Mouse (Mus musculus) heart, embryonic 10.5 days (tissue): ENCODE results near the gene Angptl2. TPM values are rescaled to one million over a fixed set of nuclear protein-coding genes. Genes with fewer than 3 reads are reported as not detected.

Experiments
- DNase-seq: peaks from one replicate; pipeline ENCODE4 v3.0.0-alpha.2; 2017; ENCODE audit warnings: low spot score
- H3K27ac ChIP-seq: fragments of 300-500 bp; sonication (generic); 2 replicates; pipeline ENCODE4 v1.5.1; 2016; ENCODE audit warnings: mild to moderate bottlenecking
- H3K27me3 ChIP-seq: fragments of 300-500 bp; sonication (generic); 2 replicates; pipeline ENCODE4 v1.6.1; 2016; ENCODE audit warnings: mild to moderate bottlenecking; ENCODE audit not compliant: poor library complexity, insufficient read depth, severe bottlenecking
- H3K36me3 ChIP-seq: fragments of 300-500 bp; sonication (generic); 2 replicates; pipeline ENCODE4 v1.6.1; 2016; ENCODE audit warnings: mild to moderate bottlenecking, moderate library complexity
- H3K4me1 ChIP-seq: fragments of 300-500 bp; sonication (generic); 2 replicates; pipeline ENCODE4 v1.6.1; 2016; ENCODE audit warnings: mild to moderate bottlenecking
- H3K4me3 ChIP-seq: fragments of 300-500 bp; sonication (generic); 2 replicates; pipeline ENCODE4 v1.5.1; 2016; ENCODE audit warnings: mild to moderate bottlenecking, moderate library complexity
- H3K9me3 ChIP-seq: fragments of 300-500 bp; sonication (generic); 2 replicates; pipeline ENCODE4 v1.6.1; 2016; ENCODE audit warnings: mild to moderate bottlenecking, moderate library complexity
- WGBS: fragments of 180-500 bp; shearing (Covaris S2); methylation state at CpG from one replicate; pipeline ENCODE4 v1.1.7; 2016; 5-methylcytosine and 5-hydroxymethylcytosine counted together
- polyA plus RNA-seq: library from polyadenylated mRNA; unstranded; fragments of >200 nt; fragmentation: Nextera tagmentation; extraction: Ambion mirVana; gene quantifications from 2 replicates; pipeline ENCODE4 v1.2.1, GENCODE M21; 2016

Angptl2 gene
- polyA plus RNA-seq = 40.4 and 49.8 TPM in 2 replicates

DNA sequence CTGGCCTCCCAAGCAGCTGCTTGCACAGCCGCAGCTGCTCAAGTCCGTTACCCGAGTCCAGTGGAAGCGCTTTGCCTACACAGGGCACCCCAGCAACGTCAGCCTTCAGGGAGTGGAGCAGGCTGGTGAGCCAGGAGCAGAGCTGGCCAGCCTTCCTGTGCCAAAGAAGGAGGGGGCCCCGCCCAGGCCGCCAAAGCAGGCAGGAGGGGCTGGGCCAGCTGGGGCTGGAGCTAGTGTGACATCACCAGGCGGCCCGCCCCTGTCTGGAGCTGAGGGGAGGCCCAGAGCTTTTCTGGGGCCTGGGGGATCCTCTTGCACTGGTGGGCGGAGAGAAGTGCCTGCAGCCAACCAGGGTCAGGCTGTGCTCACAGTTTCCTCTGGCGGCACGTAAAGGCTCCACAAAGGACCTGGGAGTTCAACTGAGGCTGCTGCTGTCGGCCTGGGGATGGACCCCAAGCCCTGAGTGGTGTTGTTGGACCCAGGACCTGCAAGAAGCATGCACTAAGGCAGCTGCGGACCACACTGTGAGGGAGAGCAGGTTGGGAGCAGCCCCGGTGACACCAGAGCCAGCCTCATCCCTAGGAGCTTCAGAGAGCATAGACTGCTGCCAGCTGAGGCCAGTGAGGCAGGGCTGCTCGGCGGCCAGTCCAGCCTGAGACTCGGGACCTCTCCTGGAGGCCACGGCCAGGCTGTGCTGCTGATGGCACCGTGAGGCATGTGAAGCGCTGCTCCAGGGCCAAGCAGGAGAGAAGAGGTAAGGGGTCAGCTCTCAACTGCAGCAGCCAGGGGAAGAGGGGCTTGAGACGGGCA is at the start of gene Angptl2:
Gene Angptl2, plus strand, starts transcription at position 370 of the 810 bp plus-strand sequence.
- Histone ChIP-seq H3K9me3 (no peaks in the 10 kb centered on the region), H3K4me3 (peak within 1 kb of the TSS; percentile 79), H3K27me3 (no peaks in the 10 kb centered on the region), H3K36me3 (peaks cover 10% of the 10 kb centered on the region), H3K4me1 (peaks cover 59% of the 10 kb centered on the region), H3K27ac (peak within 1 kb of the TSS; percentile 93)
- WGBS = under 1% methylated on average over 22 of the region's 22 CpGs
- peak; percentile 97 for DNase-seq

DNA sequence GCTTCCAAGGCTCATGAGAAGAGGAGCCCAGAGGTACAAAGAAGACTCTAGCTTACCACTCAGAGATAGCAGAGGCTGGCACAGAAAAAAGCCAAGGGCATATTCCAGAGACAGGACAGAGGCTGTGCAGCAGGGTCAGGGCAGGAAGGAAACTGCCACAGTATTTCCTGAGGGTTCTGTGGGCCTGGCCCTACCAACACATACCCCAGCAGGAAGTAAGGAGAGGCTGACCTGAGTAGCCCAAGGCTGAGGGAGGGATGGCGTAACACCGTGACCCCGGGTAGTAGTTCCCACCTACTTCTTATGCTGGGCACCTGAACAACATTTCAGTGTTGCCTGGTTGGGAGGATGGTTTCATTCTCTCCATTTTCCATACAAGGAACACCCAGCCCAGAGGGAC is 48.8 kb upstream of the Angptl2 start:
- WGBS = 79% methylated on average over 3 of the region's 3 CpGs
- H3K4me1 ChIP-seq = peaks cover 46% of the 10 kb centered on the region
- DNase-seq = no peak
- no peaks in the 10 kb centered on the region for H3K9me3 ChIP-seq
- H3K27me3 ChIP-seq = no peaks in the 10 kb centered on the region
- no peaks in the 10 kb centered on the region for H3K36me3 ChIP-seq
- H3K4me3 ChIP-seq = no peak overlapping the region
- H3K27ac ChIP-seq = no peak overlapping the region; the same call in 1 of the 2 replicates

DNA sequence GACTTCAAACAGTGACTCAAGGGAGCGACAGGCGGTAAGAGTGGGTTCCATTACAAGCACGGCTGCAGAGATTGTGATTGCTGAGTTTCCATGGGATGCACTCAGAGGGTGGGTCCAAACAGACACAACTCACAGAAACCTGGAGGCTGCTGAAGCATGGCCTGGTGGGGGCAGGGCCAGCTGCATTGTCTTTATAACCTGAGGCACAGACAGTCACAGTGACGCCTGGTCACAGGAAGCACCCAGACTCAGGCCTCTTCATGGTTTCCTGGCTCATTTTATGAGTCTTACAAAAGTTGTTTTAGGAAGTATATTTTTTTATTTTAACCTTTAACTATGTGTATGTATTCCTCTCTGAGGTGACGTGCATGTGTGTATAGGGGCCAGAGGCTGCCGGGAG is 46.4 kb upstream of the Angptl2 start:
- no peaks in the 10 kb centered on the region for H3K9me3 ChIP-seq
- WGBS = 70% methylated on average over 6 of the region's 6 CpGs
- DNase-seq = no peak
- no peak overlapping the region for H3K4me3 ChIP-seq
- no peaks in the 10 kb centered on the region for H3K36me3 ChIP-seq
- peak overlapping the region; percentile 30; the same call in 1 of the 2 replicates for H3K27ac ChIP-seq
- no peaks in the 10 kb centered on the region for H3K27me3 ChIP-seq
- H3K4me1 ChIP-seq = peaks cover 60% of the 10 kb centered on the region

DNA sequence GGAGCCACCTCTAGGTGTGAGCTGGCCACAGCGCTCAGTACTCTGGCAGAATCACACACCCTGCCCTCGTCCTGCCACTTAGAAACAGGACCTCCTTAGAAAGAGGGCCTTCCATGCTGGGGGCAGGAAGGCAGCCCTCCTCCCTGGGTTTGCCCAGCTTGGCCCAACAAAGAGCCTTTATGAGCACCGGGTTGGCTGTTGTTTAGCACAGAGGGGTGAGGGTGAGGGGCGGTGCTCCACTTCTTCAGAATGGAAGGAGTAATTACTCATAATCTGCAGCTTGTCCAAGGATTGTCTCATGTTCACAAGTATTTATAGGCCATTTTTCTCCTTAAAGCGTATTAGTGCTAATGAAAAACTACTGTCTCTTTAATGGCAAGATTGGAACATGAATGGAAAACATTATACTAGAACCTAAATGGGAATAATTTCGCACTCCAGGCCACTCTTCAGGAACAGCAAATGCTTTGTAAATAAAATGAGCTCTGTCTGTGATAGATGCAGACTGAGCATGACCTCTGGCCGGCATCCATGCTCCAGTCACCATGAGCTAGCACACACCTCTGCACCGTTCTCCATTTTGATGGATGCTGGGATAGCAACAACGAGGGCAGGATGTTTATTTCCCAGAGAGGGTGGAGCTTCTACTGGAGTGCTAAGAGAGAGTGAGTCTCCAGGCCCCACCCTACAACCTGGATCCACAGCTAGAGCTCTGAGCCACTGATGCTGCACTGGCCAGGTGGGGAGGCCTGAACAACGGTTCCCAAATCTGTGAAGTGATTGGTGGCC is 44.9 kb upstream of the Angptl2 start:
- WGBS = 76% methylated on average over 10 of the region's 10 CpGs
- H3K27ac ChIP-seq = no peak overlapping the region
- no peaks in the 10 kb centered on the region for H3K9me3 ChIP-seq

DNA sequence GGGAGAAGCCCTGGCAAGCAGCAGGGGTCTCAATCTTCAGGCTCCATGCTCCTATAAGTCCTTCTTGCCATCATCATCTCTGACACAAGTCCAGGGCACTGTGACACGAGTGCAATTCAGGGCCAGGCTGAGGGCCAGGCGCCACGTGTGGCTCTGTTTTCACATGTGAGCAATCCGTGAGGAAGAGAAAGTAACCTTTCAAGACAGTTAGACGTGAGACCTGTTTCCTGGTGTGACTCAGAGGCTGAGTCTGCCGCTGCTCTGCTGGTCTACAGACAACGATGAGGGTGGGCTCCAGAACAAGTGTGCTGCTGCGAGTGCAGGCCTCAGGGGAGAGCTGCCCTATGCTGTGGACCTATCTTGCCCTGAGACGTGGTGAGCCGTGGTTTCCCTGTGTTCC is 42.7 kb upstream of the Angptl2 start:
- WGBS = 67% methylated on average over 10 of the region's 10 CpGs
- Histone ChIP-seq H3K27ac (no peak overlapping the region), H3K9me3 (no peaks in the 10 kb centered on the region), H3K4me3 (no peak overlapping the region), H3K27me3 (no peaks in the 10 kb centered on the region), H3K36me3 (no peaks in the 10 kb centered on the region), H3K4me1 (peaks cover 42% of the 10 kb centered on the region)
- no peak for DNase-seq

More for the DNA sequence above, 44.9 kb upstream of the Angptl2 start:
- H3K27me3 ChIP-seq = no peaks in the 10 kb centered on the region
- no peaks in the 10 kb centered on the region for H3K36me3 ChIP-seq
- no peak for DNase-seq
- peaks cover 45% of the 10 kb centered on the region for H3K4me1 ChIP-seq
- H3K4me3 ChIP-seq = no peak overlapping the region

DNA sequence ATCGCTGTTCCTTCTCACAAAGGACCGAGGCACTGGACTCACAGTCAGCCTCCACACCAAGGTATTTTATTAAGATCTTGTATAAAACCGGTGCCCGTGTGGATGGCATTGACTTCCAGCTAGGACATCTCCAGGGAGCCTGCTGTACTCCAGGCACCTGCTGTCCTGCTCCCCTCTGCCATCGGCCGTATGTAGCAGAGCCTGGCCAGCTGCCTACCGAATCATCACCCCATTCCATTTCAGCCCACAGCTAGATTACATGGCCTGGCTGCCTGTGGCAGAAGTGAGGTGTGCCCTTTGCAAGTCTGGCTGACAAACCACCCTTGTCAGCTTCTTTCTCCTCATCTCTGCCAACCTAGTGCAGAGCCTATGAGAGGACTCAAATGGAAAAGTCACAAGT is 42.2 kb upstream of the Angptl2 start:
- Histone ChIP-seq H3K9me3 (no peaks in the 10 kb centered on the region), H3K4me3 (no peak overlapping the region), H3K36me3 (no peaks in the 10 kb centered on the region), H3K27ac (no peak overlapping the region), H3K27me3 (no peaks in the 10 kb centered on the region), H3K4me1 (peaks cover 46% of the 10 kb centered on the region)
- WGBS = 87% methylated on average over 7 of the region's 7 CpGs
- no peak for DNase-seq

DNA sequence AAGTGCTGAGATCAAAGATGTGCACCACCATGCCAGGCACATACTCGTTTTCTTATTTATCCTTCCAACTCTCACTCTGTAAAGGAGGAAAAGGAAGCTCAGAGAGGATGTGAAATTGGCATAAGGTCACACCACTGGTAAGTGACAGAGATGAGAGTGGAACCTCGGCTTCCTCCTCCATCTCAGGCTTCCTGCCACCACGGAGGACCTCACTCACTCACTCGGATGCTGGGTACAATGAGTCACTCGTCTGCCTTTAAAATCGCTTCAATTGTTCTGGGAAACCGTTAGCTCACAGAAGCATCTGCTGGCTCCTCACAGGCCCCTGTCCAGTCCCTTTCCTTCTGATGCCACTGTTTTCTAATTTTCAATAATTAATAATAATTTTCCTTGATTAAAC is 39.4 kb upstream of the Angptl2 start:
- DNase-seq = no peak
- no peaks in the 10 kb centered on the region for H3K36me3 ChIP-seq
- WGBS = 54% methylated on average over 7 of the region's 7 CpGs
- H3K27ac ChIP-seq = peak overlapping the region; percentile 78; the same call in 1 of the 2 replicates
- no peaks in the 10 kb centered on the region for H3K27me3 ChIP-seq
- peaks cover 49% of the 10 kb centered on the region for H3K4me1 ChIP-seq
- H3K9me3 ChIP-seq = no peaks in the 10 kb centered on the region
- H3K4me3 ChIP-seq = no peak overlapping the region

DNA sequence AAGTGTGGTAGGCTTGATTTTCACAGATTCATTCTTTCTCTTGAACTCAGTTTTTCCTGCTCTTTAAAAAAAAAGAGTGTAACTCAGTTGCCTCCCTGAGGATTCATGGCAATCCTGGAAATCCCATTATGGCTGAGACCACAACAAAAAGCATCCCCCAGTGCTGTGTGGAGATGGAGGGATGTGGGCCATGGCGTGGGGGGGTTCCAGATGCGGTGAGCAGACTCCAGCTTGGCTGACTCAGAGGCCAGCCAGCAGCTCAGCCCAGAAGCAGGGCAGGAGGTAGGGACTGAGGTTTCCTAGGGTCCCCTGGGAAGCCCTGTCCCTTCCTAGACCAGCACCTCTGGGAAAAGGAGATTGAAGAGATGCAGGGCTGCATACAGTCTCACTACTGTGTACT is 38.9 kb upstream of the Angptl2 start:
- Histone ChIP-seq H3K4me3 (no peak overlapping the region), H3K27me3 (no peaks in the 10 kb centered on the region), H3K27ac (peak overlapping the region; percentile 78), H3K36me3 (no peaks in the 10 kb centered on the region), H3K4me1 (peaks cover 49% of the 10 kb centered on the region), H3K9me3 (no peaks in the 10 kb centered on the region)
- 56% methylated on average over 2 of the region's 2 CpGs for WGBS
- no peak for DNase-seq

DNA sequence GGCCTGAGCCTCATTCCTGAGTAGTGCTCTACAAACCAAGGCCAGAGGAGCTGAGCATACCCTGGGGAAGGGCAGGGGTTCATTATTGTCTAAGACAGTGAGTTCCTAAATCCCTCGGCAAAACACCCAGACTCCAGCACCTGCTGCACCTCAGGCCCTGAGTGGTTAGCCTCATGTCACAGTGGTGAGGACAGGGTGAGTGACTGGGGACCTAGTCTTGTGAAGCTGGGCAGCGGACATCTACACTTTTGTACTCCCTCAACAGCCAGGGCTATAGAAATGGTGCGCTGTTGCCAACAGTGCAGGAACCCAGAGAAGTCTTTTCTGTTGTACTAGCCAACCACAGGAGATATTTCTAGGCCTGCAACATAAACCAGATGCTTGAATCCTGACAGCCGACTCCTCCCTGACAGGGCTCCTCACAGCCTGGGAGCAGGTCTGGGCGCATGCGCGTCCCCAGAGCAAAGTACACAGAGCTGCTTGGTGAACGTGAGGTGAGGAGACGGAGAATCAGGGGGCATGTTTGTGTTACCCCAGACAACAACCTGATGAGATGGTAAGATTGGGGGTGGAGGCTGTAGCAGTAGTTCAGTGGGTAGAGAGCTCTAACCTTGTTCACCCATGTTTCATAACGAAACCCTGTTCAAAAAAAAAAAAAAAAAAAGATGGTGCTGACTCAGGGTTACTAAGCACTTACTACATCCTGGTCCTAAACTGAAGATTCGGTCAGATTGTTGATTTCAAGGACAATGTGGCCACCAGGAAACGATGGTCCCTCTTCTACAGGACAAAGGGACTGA is 38.2 kb upstream of the Angptl2 start:
- H3K4me1 ChIP-seq = peaks cover 44% of the 10 kb centered on the region
- H3K27ac ChIP-seq = peak overlapping the region; percentile 82
- no peaks in the 10 kb centered on the region for H3K36me3 ChIP-seq
- H3K4me3 ChIP-seq = 0 out of 2 replicates have a peak overlapping the region, but pooled peaks have one; percentile 22
- DNase-seq = peak; percentile 89
- 51% methylated on average over 12 of the region's 12 CpGs for WGBS
- no peaks in the 10 kb centered on the region for H3K9me3 ChIP-seq
- H3K27me3 ChIP-seq = no peaks in the 10 kb centered on the region

DNA sequence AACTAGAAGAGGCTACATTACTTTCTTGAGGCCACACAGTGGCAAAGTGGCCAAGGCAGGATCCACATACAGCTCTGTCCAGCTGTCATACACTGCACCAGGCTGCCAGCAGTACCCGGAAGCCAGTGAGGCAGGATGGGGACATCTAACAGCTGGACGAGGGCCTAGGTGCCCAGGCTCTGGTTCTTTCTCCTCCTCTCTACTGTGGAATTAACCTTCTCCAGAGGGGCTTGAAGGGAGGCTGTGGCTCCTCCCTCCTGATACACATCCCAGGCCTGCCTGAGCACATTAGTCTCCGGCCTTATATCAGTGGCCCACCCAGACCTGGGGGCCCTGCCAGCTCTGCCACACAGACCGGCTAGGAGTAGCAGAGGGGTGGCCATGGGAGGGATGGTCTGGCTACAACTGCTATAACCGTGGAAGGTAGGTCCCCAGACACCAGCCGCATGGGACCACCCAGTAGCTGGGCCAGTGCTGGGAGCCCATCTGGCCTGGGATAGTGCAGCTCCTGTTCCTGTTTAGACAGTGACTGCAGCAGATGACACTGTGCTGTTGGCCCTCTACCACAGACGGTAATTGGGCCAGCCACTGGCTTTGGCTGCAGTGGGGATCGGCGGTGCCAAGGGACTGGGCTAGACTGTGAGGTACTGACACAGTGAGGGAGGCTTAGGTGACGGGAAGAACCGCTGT is 37.5 kb upstream of the Angptl2 start:
- H3K4me1 ChIP-seq = peaks cover 38% of the 10 kb centered on the region
- no peak for DNase-seq
- 54% methylated on average over 11 of the region's 11 CpGs for WGBS
- H3K4me3 ChIP-seq = 0 out of 2 replicates have a peak overlapping the region, but pooled peaks have one; percentile 22
- no peaks in the 10 kb centered on the region for H3K27me3 ChIP-seq
- H3K27ac ChIP-seq = peak overlapping the region; percentile 82
- no peaks in the 10 kb centered on the region for H3K36me3 ChIP-seq
- no peaks in the 10 kb centered on the region for H3K9me3 ChIP-seq

DNA sequence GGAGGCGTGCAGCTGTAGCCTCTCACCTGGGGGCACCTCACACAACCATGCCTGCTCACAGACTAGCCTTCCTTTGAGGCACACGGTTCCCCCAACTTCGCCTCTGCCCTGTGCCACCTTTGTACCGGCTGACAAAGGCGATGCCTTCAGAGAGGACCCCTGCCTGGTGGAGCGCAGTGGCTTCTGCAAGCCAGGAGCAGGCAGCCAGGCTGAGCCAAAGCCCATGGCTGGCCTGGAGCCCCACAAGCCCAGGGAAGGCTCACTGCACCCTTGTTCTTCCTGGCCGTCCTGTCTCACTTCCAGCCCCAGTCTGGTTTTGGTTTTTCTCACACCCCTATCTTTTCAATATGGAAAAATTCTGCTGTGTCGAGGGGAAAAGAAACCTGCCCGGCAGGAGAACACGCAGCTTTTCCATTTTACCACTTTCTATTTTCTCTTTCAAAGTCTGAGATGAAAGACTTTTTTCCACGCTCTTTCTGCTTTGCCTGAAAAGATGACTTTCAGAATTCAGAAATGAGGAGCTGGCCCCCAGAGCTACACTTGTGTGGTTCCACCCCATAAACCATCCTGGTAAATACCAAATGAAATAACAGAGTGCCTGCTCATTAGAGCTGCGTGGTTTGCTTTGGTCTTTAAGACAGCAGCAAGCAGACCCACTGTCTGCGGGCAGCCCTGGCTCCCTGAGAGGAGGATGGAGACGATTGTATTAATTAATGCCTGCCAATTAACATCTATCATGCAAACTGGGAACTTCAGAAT is 36.5 kb upstream of the Angptl2 start:
- DNase-seq = no peak
- no peaks in the 10 kb centered on the region for H3K36me3 ChIP-seq
- H3K4me1 ChIP-seq = peaks cover 35% of the 10 kb centered on the region
- no peaks in the 10 kb centered on the region for H3K9me3 ChIP-seq
- no peaks in the 10 kb centered on the region for H3K27me3 ChIP-seq
- 73% methylated on average over 14 of the region's 14 CpGs for WGBS
- H3K27ac ChIP-seq = peak overlapping the region; percentile 82
- H3K4me3 ChIP-seq = no peak overlapping the region
